In genomic region chr11:19019204-19020171, GRCm38 (mm10) we compare ENCODE assay signal across 8 mouse cellular contexts. TPM values are rescaled to one million over a fixed set of nuclear protein-coding genes. Genes with fewer than 3 reads are reported as not detected.
DNase-seq lines count a peak whose midpoint lies in the region; ATAC-seq and TF ChIP-seq lines count a peak whose summit lies in the region.

No protein-coding gene starts in this region.

- H3K4me3 ChIP-seq in intestine, embryonic 14.5 days (ENCODE audit: low read depth, low read length) = peak overlapping the region; percentile 95
- H3K4me3 ChIP-seq in lung, embryonic 15.5 days = peak overlapping the region; percentile 57
- peak overlapping the region; percentile 76 for H3K4me3 ChIP-seq in small intestine, adult 2 months (ENCODE audit: low read depth, low read length)

- H3K9ac ChIP-seq in intestine, embryonic 14.5 days (ENCODE audit: low read length) = peak overlapping the region; percentile 100
- H3K9ac ChIP-seq in lung, embryonic 15.5 days = peak overlapping the region; percentile 73

- DNase-seq in thymus, postnatal 4 days = peak; percentile 55
- no peak for DNase-seq in thymus, postnatal 25 days
- DNase-seq in cerebellum, adult 9-11 months = peak; percentile 69
- DNase-seq in gastrocnemius, postnatal 25 days = peak; percentile 37
- peak; percentile 89 for DNase-seq in intestine, embryonic 14.5 days (ENCODE audit: low spot score)
- DNase-seq in layer of hippocampus, adult 8-10 months (ENCODE audit: low spot score in 2 of 2) = no peak

- peaks cover 10% of the 10 kb centered on the region; the same call in 1 of the 2 replicates for H3K36me3 ChIP-seq in intestine, embryonic 14.5 days (ENCODE audit: control insufficient read depth, insufficient read depth, low read length)
- no peaks in the 10 kb centered on the region for H3K36me3 ChIP-seq in lung, embryonic 15.5 days
- no peaks in the 10 kb centered on the region for H3K36me3 ChIP-seq in small intestine, adult 2 months (ENCODE audit: control insufficient read depth, insufficient read depth, low read length)

- TF ChIP-seq POLR2A in small intestine, adult 2 months (IDR thresholded peaks at IDR 0.05; ENCODE audit: low read depth, low read length) = no peak

- peaks cover 31% of the 10 kb centered on the region for H3K4me1 ChIP-seq in intestine, embryonic 14.5 days (replicated peaks; ENCODE audit: control insufficient read depth, insufficient read depth, low read length)
- peaks cover 24% of the 10 kb centered on the region for H3K4me1 ChIP-seq in lung, embryonic 15.5 days
- no peaks in the 10 kb centered on the region; the same call in 1 of the 2 replicates for H3K4me1 ChIP-seq in small intestine, adult 2 months (ENCODE audit: control insufficient read depth, insufficient read depth, insufficient read length, low read length)

- no peaks in the 10 kb centered on the region for H3K9me3 ChIP-seq in intestine, embryonic 14.5 days (ENCODE audit: control insufficient read depth, low read length)
- no peaks in the 10 kb centered on the region for H3K9me3 ChIP-seq in lung, embryonic 15.5 days

- H3K27me3 ChIP-seq in intestine, embryonic 14.5 days (replicated peaks; ENCODE audit: control insufficient read depth, insufficient read depth, low read length) = no peaks in the 10 kb centered on the region
- no peaks in the 10 kb centered on the region for H3K27me3 ChIP-seq in lung, embryonic 15.5 days
- peaks cover 36% of the 10 kb centered on the region for H3K27me3 ChIP-seq in small intestine, adult 2 months (ENCODE audit: control insufficient read depth, insufficient read depth, low read length)

- TF ChIP-seq CTCF in small intestine, adult 2 months (IDR thresholded peaks at IDR 0.05; ENCODE audit: extremely low read depth, insufficient read length, insufficient replicate concordance, low read depth, low read length) = no peak

- under 1% methylated on average over 66 of the region's 67 CpGs for WGBS in intestine, embryonic 14.5 days
- under 1% methylated on average over 66 of the region's 67 CpGs for WGBS in lung, embryonic 15.5 days
- WGBS in small intestine, adult 2 months = 1% methylated on average over 67 of the region's 67 CpGs

- peak overlapping the region; percentile 88 for H3K4me2 ChIP-seq in intestine, embryonic 14.5 days (ENCODE audit: low read length)
- peak overlapping the region; percentile 64 for H3K4me2 ChIP-seq in lung, embryonic 15.5 days

- H3K27ac ChIP-seq in intestine, embryonic 14.5 days (ENCODE audit: low read depth) = peak overlapping the region; percentile 100
- H3K27ac ChIP-seq in lung, embryonic 15.5 days = peak overlapping the region; percentile 97
- H3K27ac ChIP-seq in small intestine, adult 2 months (ENCODE audit: insufficient read depth, low read depth, low read length) = peak overlapping the region; percentile 78

- ATAC-seq in intestine, embryonic 14.5 days (replicated peaks; ENCODE audit: low FRiP score, low TSS enrichment, low read depth) = peak; percentile 13; the same call in 1 of the 2 replicates
- ATAC-seq in lung, embryonic 15.5 days (ENCODE audit: borderline replicate concordance, extremely low read depth, low FRiP score, low TSS enrichment) = peak; percentile 49; the same call in 1 of the 2 replicates

RNA-seq across cellular contexts. Expression of gene Meis1, which starts 0.7 kb away (rescaled TPM):
- 1 to 10 TPM; 2.7 to 4.0 TPM for total RNA-seq in gastrocnemius, postnatal 25 days (2021)
- 133 and 151 TPM in 2 replicates for polyA plus RNA-seq in intestine, embryonic 14.5 days (2014; fragmentation: Nextera tagmentation; extraction: Ambion mirVana)
- 112 and 116 TPM in 2 replicates for polyA plus RNA-seq in lung, embryonic 15.5 days (2015; fragmentation: Nextera tagmentation; extraction: Ambion mirVana)
- 3.4 and 4.0 TPM in 2 replicates for polyA plus RNA-seq in small intestine, adult 2 months (2012; rRNA removed)
- total RNA-seq in layer of hippocampus, adult 8-10 months (2022) = 1 to 10 TPM; 2.2 to 3.0 (median 2.6) TPM

Comparison
In these comparisons a context has a peak if more than half of its experiments do, and no peak if none do; other contexts are left out.
1. DNase-seq: peak in thymus, postnatal 4 days (single experiment), cerebellum, adult 9-11 months (single experiment), gastrocnemius, postnatal 25 days (single experiment) and intestine, embryonic 14.5 days (single experiment); none in thymus, postnatal 25 days (single experiment) and layer of hippocampus, adult 8-10 months (0 of 2).
2. RNA of gene Meis1, which starts 0.7 kb away (polyA plus RNA-seq): 133 to 151 TPM in intestine, embryonic 14.5 days and 112 to 116 TPM in lung, embryonic 15.5 days; 3.4 to 4.0 TPM in small intestine, adult 2 months; every median in the first group is over 10 times any median in the second.
3. Peak in every context shown above with its lines, with median percentiles within 50 percentile points of each other: H3K27ac ChIP-seq and H3K4me3 ChIP-seq.